Mouse (Mus musculus) lung, embryonic 15.5 days (tissue): ENCODE measurements around the gene Hmgn1. TPM values are rescaled to one million over a fixed set of nuclear protein-coding genes. Genes with fewer than 3 reads are reported as not detected.
A peak's percentile ranks its signal among the peaks of the same experiment; 100 is the strongest.
"Not testable (repeated sequence)": the region's sequence is repeated elsewhere in the genome, so short reads cannot be mapped to it uniquely, and the experiment has no call there.

Experiments used
- ATAC-seq: fragments of 200-750 bp; cut with Nextera tagmentation; 2 replicates; pipeline ENCODE4 v1.8.0; 2017; ENCODE audit warnings: moderate number of reproducible peaks, borderline replicate concordance; ENCODE audit not compliant: low FRiP score, low TSS enrichment; ENCODE audit errors: extremely low read depth
- H3K27ac ChIP-seq: fragments of 300-500 bp; sonication (generic); 2 replicates; pipeline ENCODE4 v1.5.1; 2015; ENCODE audit warnings: moderate library complexity, mild to moderate bottlenecking, inconsistent platforms
- H3K27me3 ChIP-seq: fragments of 300-500 bp; sonication (generic); 2 replicates; pipeline ENCODE4 v1.6.1; 2015; ENCODE audit warnings: inconsistent platforms
- H3K36me3 ChIP-seq: fragments of 300-500 bp; sonication (generic); 2 replicates; pipeline ENCODE4 v1.6.1; 2015; ENCODE audit warnings: inconsistent platforms
- H3K4me1 ChIP-seq: fragments of 300-500 bp; sonication (generic); 2 replicates; pipeline ENCODE4 v1.6.1; 2015; ENCODE audit warnings: inconsistent platforms
- H3K4me2 ChIP-seq: fragments of 300-500 bp; sonication (generic); 2 replicates; pipeline ENCODE4 v1.6.1; 2015; ENCODE audit warnings: inconsistent platforms, mild to moderate bottlenecking, moderate library complexity
- H3K4me3 ChIP-seq: fragments of 300-500 bp; sonication (generic); 2 replicates; pipeline ENCODE4 v1.5.1; 2015; ENCODE audit warnings: mild to moderate bottlenecking, inconsistent platforms
- H3K9ac ChIP-seq: fragments of 300-500 bp; sonication (generic); 2 replicates; pipeline ENCODE4 v1.6.1; 2015; ENCODE audit warnings: inconsistent platforms
- H3K9me3 ChIP-seq: fragments of 300-500 bp; sonication (generic); 2 replicates; pipeline ENCODE4 v1.6.1; 2016; ENCODE audit warnings: inconsistent platforms
- WGBS: fragments of 180-500 bp; shearing (Covaris S2); methylation state at CpG from one replicate; pipeline ENCODE4 v1.1.7; 2015; 5-methylcytosine and 5-hydroxymethylcytosine counted together
- polyA plus RNA-seq: library from polyadenylated mRNA; unstranded; fragments of >200 nt; fragmentation: Nextera tagmentation; extraction: Ambion mirVana; gene quantifications from 2 replicates; pipeline ENCODE4 v1.2.1, GENCODE M21; 2015

The Hmgn1 gene
- polyA plus RNA-seq, 1 experiment from 2014 or later = 613 TPM

DNA sequence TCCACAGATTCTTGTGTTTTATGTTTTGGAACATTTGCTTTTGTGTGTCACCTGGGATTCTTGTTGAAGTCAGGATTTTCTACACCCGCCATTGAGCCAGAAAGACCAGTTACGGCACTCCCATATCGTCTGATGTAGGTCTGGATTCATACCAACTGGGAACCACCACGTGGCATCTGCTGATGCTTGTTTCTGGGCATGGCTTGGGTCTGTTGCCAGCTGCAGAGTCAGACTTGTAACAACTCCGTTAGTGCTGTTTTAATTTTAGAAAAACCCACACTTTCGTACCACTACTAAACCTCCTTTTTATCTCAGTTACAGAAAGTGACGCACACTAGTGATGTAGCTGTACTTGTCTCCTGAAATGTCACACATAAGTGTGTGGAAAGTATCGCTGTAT is 28.5 kb upstream of the Hmgn1 start:
- no peak for ATAC-seq
- Histone ChIP-seq H3K36me3 (0 out of 2 replicates have a peak, but pooled peaks cover 4% of the 10 kb centered on the region), H3K9me3 (no peaks in the 10 kb centered on the region), H3K9ac (no peak overlapping the region), H3K4me2 (no peak overlapping the region), H3K27me3 (no peaks in the 10 kb centered on the region), H3K4me3 (no peak overlapping the region), H3K4me1 (peaks cover 14% of the 10 kb centered on the region; the same call in 1 of the 2 replicates), H3K27ac (no peak overlapping the region)
- 90% methylated on average over 8 of the region's 8 CpGs for WGBS

DNA sequence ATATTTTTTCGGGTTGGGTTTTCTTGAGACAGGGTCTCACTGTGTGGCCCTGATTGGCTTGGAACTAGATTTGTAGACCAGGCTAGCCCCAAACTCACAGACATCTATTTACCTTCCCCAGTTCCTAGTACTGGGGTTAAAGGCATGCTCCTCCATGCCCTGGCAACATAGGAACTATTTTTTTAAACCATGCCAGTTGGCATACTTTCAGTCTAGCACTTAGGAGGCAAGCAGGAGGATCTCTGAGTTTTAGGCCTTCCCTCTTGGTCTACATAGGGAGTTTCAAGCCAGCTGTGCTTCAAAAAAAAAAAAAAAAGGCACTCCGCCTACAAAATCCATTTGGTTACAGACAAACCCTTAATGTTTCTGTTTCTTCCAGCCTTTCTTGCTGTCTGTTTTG is 26.9 kb upstream of the Hmgn1 start:
- H3K36me3 ChIP-seq = 0 out of 2 replicates have a peak, but pooled peaks cover 4% of the 10 kb centered on the region
- no peak overlapping the region for H3K9ac ChIP-seq

DNA sequence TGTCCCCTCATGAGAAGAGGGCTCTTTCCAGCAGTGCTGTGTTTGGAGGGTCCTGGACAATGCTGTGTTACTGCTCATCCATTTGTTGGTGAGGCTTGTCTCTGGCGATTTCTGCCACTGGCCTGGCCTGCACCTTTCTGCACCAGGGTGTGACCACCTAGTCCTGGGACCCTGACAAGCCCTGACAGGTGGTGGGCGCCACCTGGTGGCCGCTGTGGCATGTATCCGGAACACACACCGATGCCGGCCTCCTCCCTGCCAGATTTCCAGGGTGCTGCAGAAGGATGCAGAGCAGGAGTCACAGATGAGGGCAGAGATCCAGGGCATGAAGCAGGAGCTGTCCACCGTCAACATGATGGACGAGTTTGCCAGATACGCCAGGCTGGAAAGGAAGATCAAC is 24.0 kb upstream of the Hmgn1 start:
- no peak overlapping the region for H3K9ac ChIP-seq
- 0 out of 2 replicates have a peak, but pooled peaks have one; percentile 17 for ATAC-seq
- H3K27ac ChIP-seq = no peak overlapping the region
- H3K4me3 ChIP-seq = no peak overlapping the region
- 0 out of 2 replicates have a peak, but pooled peaks cover under 1% of the 10 kb centered on the region for H3K4me1 ChIP-seq
- no peaks in the 10 kb centered on the region for H3K9me3 ChIP-seq
- H3K36me3 ChIP-seq = 0 out of 2 replicates have a peak, but pooled peaks cover 4% of the 10 kb centered on the region
- no peak overlapping the region for H3K4me2 ChIP-seq
- 13% methylated on average over 9 of the region's 9 CpGs for WGBS
- no peaks in the 10 kb centered on the region for H3K27me3 ChIP-seq

More for the DNA sequence above, 26.9 kb upstream of the Hmgn1 start:
- no peaks in the 10 kb centered on the region for H3K9me3 ChIP-seq
- peaks cover 8% of the 10 kb centered on the region; the same call in 1 of the 2 replicates for H3K4me1 ChIP-seq
- H3K4me2 ChIP-seq = no peak overlapping the region
- H3K27ac ChIP-seq = no peak overlapping the region
- H3K4me3 ChIP-seq = no peak overlapping the region
- 89% methylated on average over 2 of the region's 2 CpGs for WGBS
- ATAC-seq = no peak
- H3K27me3 ChIP-seq = no peaks in the 10 kb centered on the region

DNA sequence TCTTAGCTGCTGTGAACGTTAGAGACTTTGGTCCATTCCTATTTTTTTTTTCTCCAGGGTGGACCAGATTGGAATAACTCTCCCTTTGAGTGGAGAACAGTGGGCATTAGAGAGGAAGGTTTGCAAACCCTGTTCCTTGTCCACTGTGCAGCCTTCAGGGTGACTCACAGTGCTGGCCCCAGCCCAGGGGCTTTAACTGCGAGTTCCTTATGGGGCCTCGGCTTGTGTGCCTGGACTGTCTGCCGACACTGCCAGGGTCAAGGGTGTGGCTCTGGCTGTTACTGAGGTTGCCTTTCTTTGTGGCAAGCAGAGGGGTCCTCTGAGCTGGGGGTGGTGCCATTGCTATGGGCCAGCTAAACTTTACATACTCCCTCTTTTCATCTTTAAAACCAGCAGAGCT is 23.5 kb upstream of the Hmgn1 start:
- Histone ChIP-seq H3K4me1 (peaks cover 6% of the 10 kb centered on the region; the same call in 1 of the 2 replicates), H3K9ac (no peak overlapping the region), H3K4me3 (no peak overlapping the region), H3K36me3 (0 out of 2 replicates have a peak, but pooled peaks cover 4% of the 10 kb centered on the region), H3K9me3 (no peaks in the 10 kb centered on the region), H3K4me2 (no peak overlapping the region), H3K27ac (no peak overlapping the region), H3K27me3 (no peaks in the 10 kb centered on the region)
- WGBS = 55% methylated on average over 4 of the region's 4 CpGs
- ATAC-seq = no peak

DNA sequence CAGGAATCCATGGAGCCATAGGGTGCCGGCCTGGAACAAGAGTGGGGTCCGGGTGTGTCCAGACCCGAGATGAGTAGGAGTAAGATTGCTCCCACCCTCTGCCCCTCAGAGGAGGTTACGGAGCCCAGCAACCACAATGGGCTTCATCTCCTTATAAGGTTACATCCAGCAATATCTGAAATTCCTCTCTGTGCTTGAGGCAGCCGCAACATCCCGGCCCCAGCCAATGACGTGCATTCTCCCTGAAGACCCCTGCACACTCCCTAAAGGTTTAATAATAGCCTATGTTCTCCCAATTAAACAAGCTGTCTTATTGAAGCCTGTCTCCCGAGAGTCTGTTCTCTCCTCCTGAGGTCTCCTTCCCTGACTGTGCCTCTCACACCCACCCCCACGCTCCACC is 21.8 kb upstream of the Hmgn1 start:
- Histone ChIP-seq H3K9me3 (no peaks in the 10 kb centered on the region), H3K36me3 (0 out of 2 replicates have a peak, but pooled peaks cover 4% of the 10 kb centered on the region), H3K27ac (no peak overlapping the region), H3K4me2 (no peak overlapping the region), H3K27me3 (no peaks in the 10 kb centered on the region), H3K9ac (no peak overlapping the region), H3K4me1 (peaks cover 11% of the 10 kb centered on the region), H3K4me3 (no peak overlapping the region)
- ATAC-seq = no peak
- 53% methylated on average over 9 of the region's 9 CpGs for WGBS

DNA sequence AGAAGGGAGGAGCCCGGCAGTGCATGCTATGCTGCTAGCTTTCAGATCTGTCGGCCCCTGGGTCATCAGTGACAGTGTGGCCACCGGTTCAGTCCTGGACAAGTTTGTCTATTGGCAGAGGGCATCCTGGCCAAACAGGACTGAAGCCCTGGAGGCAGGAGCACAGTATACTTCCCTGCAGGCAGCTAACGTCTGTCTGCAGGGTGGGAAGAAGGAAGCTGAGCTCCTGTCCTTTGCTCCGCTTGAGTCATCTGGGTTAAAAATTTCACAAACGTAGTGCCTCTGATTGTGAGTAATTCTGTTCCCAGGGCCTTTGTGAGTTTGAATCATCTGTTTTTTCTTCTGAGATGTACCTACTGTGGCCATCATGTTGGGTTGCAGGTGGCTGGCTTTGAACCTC is 21.3 kb upstream of the Hmgn1 start:
- Histone ChIP-seq H3K4me1 (peaks cover 11% of the 10 kb centered on the region), H3K27ac (no peak overlapping the region), H3K27me3 (no peaks in the 10 kb centered on the region), H3K4me2 (no peak overlapping the region), H3K4me3 (no peak overlapping the region), H3K36me3 (no peaks in the 10 kb centered on the region), H3K9me3 (no peaks in the 10 kb centered on the region), H3K9ac (no peak overlapping the region)
- no peak for ATAC-seq
- 60% methylated on average over 6 of the region's 6 CpGs for WGBS

DNA sequence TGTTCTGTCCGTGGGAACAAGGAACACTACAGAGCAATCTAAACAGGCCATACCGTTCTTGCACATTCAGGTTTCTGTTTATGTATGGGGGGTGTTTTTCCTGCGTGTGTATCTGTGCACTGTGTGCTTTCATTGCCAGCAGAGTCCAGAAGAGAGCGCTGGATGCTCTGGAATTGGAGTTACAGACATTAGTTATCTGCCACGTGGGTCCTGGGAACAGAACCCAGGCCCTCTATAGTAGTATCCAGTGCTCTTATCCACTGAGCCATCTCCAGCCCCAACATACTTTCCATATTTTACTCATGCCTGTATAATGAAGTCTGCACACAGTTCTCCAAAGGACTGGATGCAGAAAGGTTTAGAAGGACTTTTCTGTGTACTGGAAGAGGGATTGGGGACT is 18.3 kb upstream of the Hmgn1 start:
- WGBS = 1% methylated on average over 5 of the region's 5 CpGs
- H3K9ac ChIP-seq = peak overlapping the region; percentile 56
- no peaks in the 10 kb centered on the region for H3K36me3 ChIP-seq
- peak overlapping the region; percentile 75 for H3K4me2 ChIP-seq
- H3K27ac ChIP-seq = peak overlapping the region; percentile 16
- H3K27me3 ChIP-seq = no peaks in the 10 kb centered on the region
- ATAC-seq = 0 out of 2 replicates have a peak, but pooled peaks have one; percentile 0
- H3K4me3 ChIP-seq = peak overlapping the region; percentile 64
- H3K4me1 ChIP-seq = peaks cover 11% of the 10 kb centered on the region
- no peaks in the 10 kb centered on the region for H3K9me3 ChIP-seq

DNA sequence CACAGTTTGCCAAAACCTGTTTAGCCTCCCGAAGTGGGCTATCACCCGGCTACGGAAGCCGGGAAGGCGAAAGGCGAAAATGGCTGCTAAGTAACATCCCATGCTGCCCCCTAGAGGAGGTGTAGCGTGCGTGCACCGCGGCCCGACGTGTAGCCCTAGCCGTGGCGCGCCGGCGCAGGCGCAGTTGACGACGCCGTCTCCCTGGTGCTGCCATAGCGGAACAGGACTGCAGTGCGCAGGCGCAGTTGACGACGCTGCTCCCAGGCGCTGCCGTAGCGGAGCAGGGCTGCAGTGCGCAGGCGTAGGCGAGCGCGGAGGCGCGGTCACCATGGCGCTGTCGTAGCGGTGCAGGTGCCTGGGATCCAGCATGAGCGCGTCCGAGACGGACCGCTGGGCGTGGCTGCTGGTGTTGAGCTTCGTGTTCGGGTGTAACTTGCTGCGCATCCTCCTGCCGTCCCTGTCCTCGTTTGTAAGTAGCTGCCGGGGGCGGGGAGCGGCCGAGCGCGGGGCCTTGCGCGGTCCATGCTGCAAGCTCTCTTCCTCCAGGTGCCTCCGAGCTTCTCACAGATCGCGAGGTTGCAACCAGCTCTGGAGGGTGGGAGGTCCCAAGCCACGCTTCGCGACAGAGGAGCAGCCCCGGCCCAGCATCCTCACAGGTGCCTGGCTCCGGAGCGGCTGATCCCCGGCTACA is 17.7 kb upstream of the Hmgn1 start, which contains the start of gene Wrb:
Gene Wrb (plus strand): TSS at position 298 of the 691 bp plus-strand sequence.
- ATAC-seq = peak; percentile 95
- H3K36me3 ChIP-seq = no peaks in the 10 kb centered on the region
- no peaks in the 10 kb centered on the region for H3K27me3 ChIP-seq
- no peaks in the 10 kb centered on the region for H3K9me3 ChIP-seq
- peak within 1 kb of the TSS; percentile 56 for H3K9ac ChIP-seq
- under 1% methylated on average over 68 of the region's 68 CpGs for WGBS
- H3K4me1 ChIP-seq = peaks cover 11% of the 10 kb centered on the region
- H3K4me2 ChIP-seq = peak within 1 kb of the TSS; percentile 75
- H3K4me3 ChIP-seq = peak within 1 kb of the TSS; percentile 64
- H3K27ac ChIP-seq = peak within 1 kb of the TSS; percentile 16

DNA sequence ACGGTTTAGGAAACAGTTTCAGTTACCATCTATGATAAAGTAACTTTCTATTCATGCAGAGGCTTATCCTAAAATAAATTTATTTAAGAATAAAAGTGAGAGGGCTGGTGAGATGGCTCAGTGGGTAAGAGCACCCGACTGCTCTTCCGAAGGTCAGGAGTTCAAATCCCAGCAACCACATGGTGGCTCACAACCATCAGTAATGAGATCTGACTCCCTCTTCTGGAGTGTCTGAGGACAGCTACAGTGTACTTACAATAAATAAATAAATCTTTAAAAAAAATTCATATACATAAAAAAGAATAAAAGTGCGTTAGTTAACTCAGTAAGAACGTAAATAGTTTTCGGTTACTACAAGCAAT is 17.2 kb upstream of the Hmgn1 start:
- Histone ChIP-seq H3K4me2 (peak overlapping the region; percentile 30; the same call in 1 of the 2 replicates), H3K4me1 (peaks cover 11% of the 10 kb centered on the region), H3K4me3 (peak overlapping the region; percentile 64)
- peak; percentile 12; the same call in 1 of the 2 replicates for ATAC-seq
- H3K27ac ChIP-seq, H3K36me3 ChIP-seq, H3K27me3 ChIP-seq, H3K9me3 ChIP-seq, H3K9ac ChIP-seq: not testable (repeated sequence)
- 21% methylated on average over 6 of the region's 6 CpGs for WGBS

DNA sequence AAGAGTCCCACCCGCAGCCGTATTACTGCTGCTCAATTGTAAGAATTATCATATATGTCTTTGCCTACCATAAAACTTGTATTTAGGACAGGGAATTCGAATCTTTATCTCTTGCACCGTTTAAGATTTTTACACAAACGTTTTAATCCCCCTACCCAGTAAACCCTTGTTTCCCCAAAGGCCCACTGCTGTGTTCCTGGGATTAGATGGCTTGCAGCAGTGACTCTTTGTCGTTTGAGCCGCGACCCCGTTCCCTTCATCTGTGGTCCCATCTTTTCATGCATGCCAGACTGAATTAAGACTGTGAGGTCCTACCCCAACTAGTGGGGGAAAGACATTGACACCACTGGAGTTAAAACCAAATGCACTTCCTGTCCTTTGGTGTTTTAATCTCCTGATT is 937 bp upstream of the Hmgn1 start:
- no peak for ATAC-seq

DNA sequence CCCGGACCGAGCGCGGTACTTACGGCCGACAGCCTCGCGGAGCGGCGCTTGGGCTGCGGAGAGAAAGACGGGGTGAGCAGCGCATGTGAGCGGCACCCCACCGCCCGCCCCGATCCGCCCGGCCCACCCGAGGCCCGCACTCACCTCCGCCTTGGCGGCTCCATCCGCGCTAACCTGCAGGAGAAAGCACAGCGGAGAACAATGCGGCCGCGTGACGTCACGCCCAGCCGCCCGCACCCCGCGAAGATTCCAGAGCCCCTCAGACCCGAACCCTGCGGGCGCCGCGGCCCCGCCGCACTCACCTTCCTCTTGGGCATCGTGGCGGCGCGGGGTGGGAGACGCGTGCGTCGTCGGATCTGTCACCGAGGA is 257 bp downstream of the Hmgn1 start:
- Histone ChIP-seq H3K36me3 (peaks cover 40% of the 10 kb centered on the region), H3K4me2 (peak overlapping the region; percentile 59), H3K9ac (peak overlapping the region; percentile 95), H3K4me1 (peaks cover 19% of the 10 kb centered on the region), H3K27me3 (no peaks in the 10 kb centered on the region), H3K27ac (peak overlapping the region; percentile 96), H3K9me3 (no peaks in the 10 kb centered on the region), H3K4me3 (peak overlapping the region; percentile 98)
- WGBS = under 1% methylated on average over 51 of the region's 52 CpGs
- ATAC-seq = peak; percentile 62

More for the DNA sequence above, 937 bp upstream of the Hmgn1 start:
- Histone ChIP-seq H3K27ac (peak overlapping the region; percentile 89), H3K4me1 (peaks cover 19% of the 10 kb centered on the region), H3K36me3 (peaks cover 28% of the 10 kb centered on the region), H3K4me2 (peak overlapping the region; percentile 59), H3K27me3 (no peaks in the 10 kb centered on the region), H3K4me3 (peak overlapping the region; percentile 98), H3K9me3 (no peaks in the 10 kb centered on the region), H3K9ac (peak overlapping the region; percentile 67)
- WGBS = 3% methylated on average over 9 of the region's 9 CpGs

DNA sequence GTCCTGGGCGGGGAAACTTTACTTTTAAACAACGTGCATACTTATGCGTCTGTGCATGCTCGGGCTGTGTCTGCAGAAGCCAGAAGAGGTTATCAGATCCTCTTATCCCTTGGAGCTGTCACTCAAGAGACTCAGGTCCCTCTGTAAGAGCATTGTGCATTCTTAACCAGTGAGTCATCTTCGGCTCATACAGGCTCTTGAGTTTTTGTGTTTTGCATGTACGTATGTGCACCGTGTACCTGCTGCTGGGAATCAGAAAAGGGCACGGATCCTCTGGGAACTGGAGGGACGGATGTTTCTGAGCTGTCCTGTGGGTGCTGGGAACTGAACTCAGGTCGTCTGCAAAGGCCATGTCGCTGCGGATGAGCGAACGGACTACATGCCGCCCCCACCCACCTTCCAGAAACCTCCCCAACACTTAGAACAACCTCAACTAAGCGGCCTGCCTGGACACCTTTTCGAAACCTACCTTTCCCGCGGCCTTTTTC is 801 bp downstream of the Hmgn1 start:
- ATAC-seq = no peak
- Histone ChIP-seq H3K9me3 (no peaks in the 10 kb centered on the region), H3K27me3 (no peaks in the 10 kb centered on the region), H3K36me3 (peaks cover 41% of the 10 kb centered on the region), H3K4me2 (peak overlapping the region; percentile 59), H3K4me3 (peak overlapping the region; percentile 98), H3K27ac (peak overlapping the region; percentile 96), H3K4me1 (peaks cover 19% of the 10 kb centered on the region), H3K9ac (peak overlapping the region; percentile 95)
- 1% methylated on average over 19 of the region's 19 CpGs for WGBS
